Mouse (Mus musculus) sigmoid colon, adult 10 weeks (tissue): ENCODE results near the gene Tiam2. TPM values are rescaled to one million over a fixed set of nuclear protein-coding genes. Genes with fewer than 3 reads are reported as not detected.

Experiments
- polyA plus RNA-seq: library from polyadenylated mRNA; stranded (reverse); fragments of 350-450 nt; fragmentation: Illumina TruSeq; extraction: RNeasy Lipid Tissue Mini Kit (QIAGEN cat#74804); gene quantifications from one replicate; pipeline ENCODE4 v1.2.3, GENCODE M21; 2014; ENCODE audit warnings: low read depth, low replicate concordance

Tiam2 gene
- polyA plus RNA-seq: 4.9 TPM

GRCm38 (mm10) chr17:3326148-3326902 is at the start of gene Tiam2:
Gene Tiam2, plus strand, starts transcription at chr17:3326573.

GRCm38 (mm10) chr17:3532254-3532653 is 205.9 kb downstream of the Tiam2 start, which contains the start of gene Cldn20:
Gene Cldn20, plus strand, starts transcription at chr17:3532554.

GRCm38 (mm10) chr17:3557331-3558311 is 231.2 kb downstream of the Tiam2 start, which contains the start of gene Tfb1m:
Gene Tfb1m, minus strand, starts transcription at chr17:3557781.

Other genes starting within 250 kb of the Tiam2 start
- gene Scaf8, start 211.6 kb upstream of the Tiam2 start, polyA plus RNA-seq: 51.9 TPM
- gene Cldn20, start 206.0 kb downstream of the Tiam2 start, polyA plus RNA-seq: not detected
- 13.6 TPM for gene Tfb1m, start 231.2 kb downstream of the Tiam2 start, polyA plus RNA-seq